Mouse (Mus musculus): Measurements from ENCODE around the gene Smyd4. TPM values are rescaled to one million over a fixed set of nuclear protein-coding genes. Genes with fewer than 3 reads are reported as not detected.
"Not testable (repeated sequence)": the region's sequence is repeated elsewhere in the genome, so short reads cannot be mapped to it uniquely, and the experiment has no call there.

Smyd4 gene
- polyA plus RNA-seq, 1 experiment, result 1.1 TPM

- TF ChIP-seq POLR2A (IDR thresholded peaks at IDR 0.05; ENCODE audit: borderline replicate concordance, control insufficient read depth, low read depth, low read length), result no peak
- TF ChIP-seq CTCF (IDR thresholded peaks at IDR 0.05; ENCODE audit: control insufficient read depth, insufficient read depth, low read length), result no peak
- Histone ChIP-seq H3K4me1 (ENCODE audit: control insufficient read depth, insufficient read depth, low read length) (peaks cover 2% of the 10 kb centered on the region; the same call in 1 of the 2 replicates), H3K27ac (ENCODE audit: control insufficient read depth, insufficient read depth, low read depth, low read length, poor library complexity) (no peak overlapping the region), H3K4me3 (replicated peaks; ENCODE audit: control insufficient read depth, low read depth, low read length) (peak overlapping the region; percentile 82)
- under 1% methylated on average over 10 of the region's 10 CpGs for WGBS
Measured at GRCm38 (mm10) chr11:75347596-75347995, 637 bp upstream of the Smyd4 start.

GRCm38 (mm10) chr11:75348890-75349261 is 643 bp downstream of the Smyd4 start:
- H3K4me1 ChIP-seq (ENCODE audit: control insufficient read depth, insufficient read depth, low read length), result peaks cover 2% of the 10 kb centered on the region; the same call in 1 of the 2 replicates
- TF ChIP-seq POLR2A (IDR thresholded peaks at IDR 0.05; ENCODE audit: borderline replicate concordance, control insufficient read depth, low read depth, low read length), result no peak
- TF ChIP-seq CTCF (IDR thresholded peaks at IDR 0.05; ENCODE audit: control insufficient read depth, insufficient read depth, low read length), result no peak
- no peak overlapping the region for H3K27ac ChIP-seq (ENCODE audit: control insufficient read depth, insufficient read depth, low read depth, low read length, poor library complexity)
- WGBS, result 42% methylated on average over 10 of the region's 10 CpGs
- peak overlapping the region; percentile 82 for H3K4me3 ChIP-seq (replicated peaks; ENCODE audit: control insufficient read depth, low read depth, low read length)

- Histone ChIP-seq H3K4me1 (ENCODE audit: control insufficient read depth, insufficient read depth, low read length) (peaks cover 2% of the 10 kb centered on the region; the same call in 1 of the 2 replicates), H3K27ac (ENCODE audit: control insufficient read depth, insufficient read depth, low read depth, low read length, poor library complexity) (no peak overlapping the region)
- TF ChIP-seq CTCF (IDR thresholded peaks at IDR 0.05; ENCODE audit: control insufficient read depth, insufficient read depth, low read length), result no peak
Measured at GRCm38 (mm10) chr11:75351225-75351624, 3.0 kb downstream of the Smyd4 start.

GRCm38 (mm10) chr11:75355475-75355874 is 7.2 kb downstream of the Smyd4 start:
- Histone ChIP-seq H3K4me3 (replicated peaks; ENCODE audit: control insufficient read depth, low read depth, low read length) (no peak overlapping the region), H3K27ac (ENCODE audit: control insufficient read depth, insufficient read depth, low read depth, low read length, poor library complexity) (no peak overlapping the region), H3K4me1 (ENCODE audit: control insufficient read depth, insufficient read depth, low read length) (no peaks in the 10 kb centered on the region)
- TF ChIP-seq POLR2A (IDR thresholded peaks at IDR 0.05; ENCODE audit: borderline replicate concordance, control insufficient read depth, low read depth, low read length) (no peak), CTCF (IDR thresholded peaks at IDR 0.05; ENCODE audit: control insufficient read depth, insufficient read depth, low read length) (no peak)
- 88% methylated on average over 1 of the region's 1 CpGs for WGBS

More at GRCm38 (mm10) chr11:75351225-75351624, 3.0 kb downstream of the Smyd4 start:
- H3K4me3 ChIP-seq (replicated peaks; ENCODE audit: control insufficient read depth, low read depth, low read length), result no peak overlapping the region

- Histone ChIP-seq H3K27ac (ENCODE audit: control insufficient read depth, insufficient read depth, low read depth, low read length, poor library complexity) (no peak overlapping the region), H3K4me3 (replicated peaks; ENCODE audit: control insufficient read depth, low read depth, low read length) (no peak overlapping the region), H3K4me1 (ENCODE audit: control insufficient read depth, insufficient read depth, low read length) (no peaks in the 10 kb centered on the region)
- TF ChIP-seq POLR2A (IDR thresholded peaks at IDR 0.05; ENCODE audit: borderline replicate concordance, control insufficient read depth, low read depth, low read length) (no peak), CTCF (IDR thresholded peaks at IDR 0.05; ENCODE audit: control insufficient read depth, insufficient read depth, low read length) (no peak)
- WGBS, result 9% methylated on average over 1 of the region's 1 CpGs
Measured at GRCm38 (mm10) chr11:75377125-75377524, 28.9 kb downstream of the Smyd4 start.

GRCm38 (mm10) chr11:75378786-75379185 is 30.6 kb downstream of the Smyd4 start:
- H3K27ac ChIP-seq (ENCODE audit: control insufficient read depth, insufficient read depth, low read depth, low read length, poor library complexity); H3K4me1 ChIP-seq (ENCODE audit: control insufficient read depth, insufficient read depth, low read length); H3K4me3 ChIP-seq (replicated peaks; ENCODE audit: control insufficient read depth, low read depth, low read length): not testable (repeated sequence)
- WGBS, result 83% methylated on average over 2 of the region's 2 CpGs

GRCm38 (mm10) chr11:75383529-75383928 is 35.3 kb downstream of the Smyd4 start:
- H3K4me3 ChIP-seq (replicated peaks; ENCODE audit: control insufficient read depth, low read depth, low read length); H3K4me1 ChIP-seq (ENCODE audit: control insufficient read depth, insufficient read depth, low read length); H3K27ac ChIP-seq (ENCODE audit: control insufficient read depth, insufficient read depth, low read depth, low read length, poor library complexity): not testable (repeated sequence)
- WGBS, result 6% methylated on average over 3 of the region's 3 CpGs

GRCm38 (mm10) chr11:75395611-75396010 is 47.4 kb downstream of the Smyd4 start:
- H3K4me3 ChIP-seq (replicated peaks; ENCODE audit: control insufficient read depth, low read depth, low read length), result no peak overlapping the region
- TF ChIP-seq CTCF (IDR thresholded peaks at IDR 0.05; ENCODE audit: control insufficient read depth, insufficient read depth, low read length) (no peak), POLR2A (IDR thresholded peaks at IDR 0.05; ENCODE audit: borderline replicate concordance, control insufficient read depth, low read depth, low read length) (no peak)
- WGBS, result 8% methylated on average over 1 of the region's 1 CpGs

GRCm38 (mm10) chr11:75397452-75397851 is 49.2 kb downstream of the Smyd4 start:
- 75% methylated on average over 7 of the region's 7 CpGs for WGBS
- no peak overlapping the region for H3K4me3 ChIP-seq (replicated peaks; ENCODE audit: control insufficient read depth, low read depth, low read length)
- no peak for TF ChIP-seq POLR2A (IDR thresholded peaks at IDR 0.05; ENCODE audit: borderline replicate concordance, control insufficient read depth, low read depth, low read length)
- TF ChIP-seq CTCF (IDR thresholded peaks at IDR 0.05; ENCODE audit: control insufficient read depth, insufficient read depth, low read length), result no peak
- H3K27ac ChIP-seq (ENCODE audit: control insufficient read depth, insufficient read depth, low read depth, low read length, poor library complexity), result no peak overlapping the region
- no peaks in the 10 kb centered on the region; the same call in 1 of the 2 replicates for H3K4me1 ChIP-seq (ENCODE audit: control insufficient read depth, insufficient read depth, low read length)

More at GRCm38 (mm10) chr11:75395611-75396010, 47.4 kb downstream of the Smyd4 start:
- H3K4me1 ChIP-seq (ENCODE audit: control insufficient read depth, insufficient read depth, low read length), result no peaks in the 10 kb centered on the region; the same call in 1 of the 2 replicates
- H3K27ac ChIP-seq (ENCODE audit: control insufficient read depth, insufficient read depth, low read depth, low read length, poor library complexity), result no peak overlapping the region

All from bone marrow, adult 2 months (tissue).